Mouse (Mus musculus): ENCODE data around the gene Osbpl9. TPM values are rescaled to one million over a fixed set of nuclear protein-coding genes. Genes with fewer than 3 reads are reported as not detected.

The Osbpl9 gene
- polyA plus RNA-seq, 1 experiment from 2014 or later: 60.0 TPM

- no peak overlapping the region for H3K4me3 ChIP-seq
- no peak for DNase-seq (ENCODE audit: low spot score)
- no peaks in the 10 kb centered on the region for H3K4me1 ChIP-seq
- H3K9me3 ChIP-seq: no peaks in the 10 kb centered on the region
- H3K27ac ChIP-seq (replicated peaks): no peak overlapping the region
- H3K27me3 ChIP-seq (replicated peaks; ENCODE audit: low read depth, poor library complexity, severe bottlenecking): no peaks in the 10 kb centered on the region
- peaks cover 97% of the 10 kb centered on the region for H3K36me3 ChIP-seq (replicated peaks)
- 90% methylated on average over 4 of the region's 4 CpGs for WGBS
Measured at GRCm38 (mm10) chr4:109042739-109043138, 159.3 kb downstream of the Osbpl9 start.

GRCm38 (mm10) chr4:109036327-109036726, 165.7 kb downstream of the Osbpl9 start:
- Histone ChIP-seq H3K4me1 (no peaks in the 10 kb centered on the region), H3K9me3 (no peaks in the 10 kb centered on the region), H3K27ac (replicated peaks) (no peak overlapping the region), H3K4me3 (no peak overlapping the region), H3K27me3 (replicated peaks; ENCODE audit: low read depth, poor library complexity, severe bottlenecking) (no peaks in the 10 kb centered on the region), H3K36me3 (replicated peaks) (peaks cover 80% of the 10 kb centered on the region)
- DNase-seq (ENCODE audit: low spot score): peak; percentile 67

- 94% methylated on average over 2 of the region's 2 CpGs for whole genome bisulfite sequencing
- no peak overlapping the region for H3K4me3 ChIP-seq
- DNase-seq (ENCODE audit: low spot score): no peak
- no peaks in the 10 kb centered on the region for H3K27me3 ChIP-seq (replicated peaks; ENCODE audit: low read depth, poor library complexity, severe bottlenecking)
- peaks cover 89% of the 10 kb centered on the region for H3K36me3 ChIP-seq (replicated peaks)
- no peaks in the 10 kb centered on the region for H3K9me3 ChIP-seq
- no peak overlapping the region for H3K27ac ChIP-seq (replicated peaks)
- H3K4me1 ChIP-seq: no peaks in the 10 kb centered on the region
Measured at GRCm38 (mm10) chr4:109030266-109030665, 171.8 kb downstream of the Osbpl9 start.

GRCm38 (mm10) chr4:109029857-109030256, 172.2 kb downstream of the Osbpl9 start:
- no peak overlapping the region for H3K27ac ChIP-seq (replicated peaks)
- H3K4me3 ChIP-seq: no peak overlapping the region
- no peak for DNase-seq (ENCODE audit: low spot score)
- no peaks in the 10 kb centered on the region for H3K4me1 ChIP-seq
- no peaks in the 10 kb centered on the region for H3K27me3 ChIP-seq (replicated peaks; ENCODE audit: low read depth, poor library complexity, severe bottlenecking)
- no peaks in the 10 kb centered on the region for H3K9me3 ChIP-seq
- WGBS: 93% methylated on average over 2 of the region's 2 CpGs
- peaks cover 91% of the 10 kb centered on the region for H3K36me3 ChIP-seq (replicated peaks)

GRCm38 (mm10) chr4:109026543-109026942, 175.5 kb downstream of the Osbpl9 start:
- 72% methylated on average over 3 of the region's 3 CpGs for WGBS
- Histone ChIP-seq H3K9me3 (no peaks in the 10 kb centered on the region), H3K27me3 (replicated peaks; ENCODE audit: low read depth, poor library complexity, severe bottlenecking) (no peaks in the 10 kb centered on the region), H3K4me3 (no peak overlapping the region), H3K4me1 (no peaks in the 10 kb centered on the region), H3K36me3 (replicated peaks) (peaks cover 83% of the 10 kb centered on the region), H3K27ac (replicated peaks) (no peak overlapping the region)
- no peak for DNase-seq (ENCODE audit: low spot score)

GRCm38 (mm10) chr4:109025061-109025460, 177.0 kb downstream of the Osbpl9 start:
- DNase-seq (ENCODE audit: low spot score): no peak
- no peaks in the 10 kb centered on the region for H3K9me3 ChIP-seq
- no peak overlapping the region for H3K4me3 ChIP-seq
- H3K36me3 ChIP-seq (replicated peaks): peaks cover 79% of the 10 kb centered on the region
- no peak overlapping the region for H3K27ac ChIP-seq (replicated peaks)
- WGBS: 70% methylated on average over 3 of the region's 3 CpGs
- H3K27me3 ChIP-seq (replicated peaks; ENCODE audit: low read depth, poor library complexity, severe bottlenecking): no peaks in the 10 kb centered on the region
- no peaks in the 10 kb centered on the region for H3K4me1 ChIP-seq

GRCm38 (mm10) chr4:109021976-109022375, 180.1 kb downstream of the Osbpl9 start:
- no peak overlapping the region for H3K27ac ChIP-seq (replicated peaks)
- no peak for DNase-seq (ENCODE audit: low spot score)
- H3K4me3 ChIP-seq: no peak overlapping the region
- no peaks in the 10 kb centered on the region for H3K27me3 ChIP-seq (replicated peaks; ENCODE audit: low read depth, poor library complexity, severe bottlenecking)
- H3K4me1 ChIP-seq: no peaks in the 10 kb centered on the region
- WGBS: 73% methylated on average over 1 of the region's 1 CpGs
- peaks cover 79% of the 10 kb centered on the region for H3K36me3 ChIP-seq (replicated peaks)
- H3K9me3 ChIP-seq: no peaks in the 10 kb centered on the region

GRCm38 (mm10) chr4:109019301-109019700, 182.8 kb downstream of the Osbpl9 start:
- Histone ChIP-seq H3K27me3 (replicated peaks; ENCODE audit: low read depth, poor library complexity, severe bottlenecking) (no peaks in the 10 kb centered on the region), H3K4me1 (no peaks in the 10 kb centered on the region), H3K36me3 (replicated peaks) (peaks cover 62% of the 10 kb centered on the region), H3K9me3 (no peaks in the 10 kb centered on the region), H3K4me3 (no peak overlapping the region), H3K27ac (replicated peaks) (no peak overlapping the region)
- 74% methylated on average over 4 of the region's 4 CpGs for WGBS
- DNase-seq (ENCODE audit: low spot score): no peak

- 70% methylated on average over 7 of the region's 7 CpGs for WGBS
- H3K27me3 ChIP-seq (replicated peaks; ENCODE audit: low read depth, poor library complexity, severe bottlenecking): no peaks in the 10 kb centered on the region
- H3K4me3 ChIP-seq: no peak overlapping the region
- H3K27ac ChIP-seq (replicated peaks): no peak overlapping the region
- H3K4me1 ChIP-seq: no peaks in the 10 kb centered on the region
- no peak for DNase-seq (ENCODE audit: low spot score)
- no peaks in the 10 kb centered on the region for H3K9me3 ChIP-seq
- H3K36me3 ChIP-seq (replicated peaks): peaks cover 66% of the 10 kb centered on the region
Measured at GRCm38 (mm10) chr4:109017441-109017840, 184.6 kb downstream of the Osbpl9 start.

- DNase-seq (ENCODE audit: low spot score): no peak
- Histone ChIP-seq H3K27ac (replicated peaks) (no peak overlapping the region), H3K4me1 (no peaks in the 10 kb centered on the region), H3K36me3 (replicated peaks) (peaks cover 45% of the 10 kb centered on the region), H3K4me3 (no peak overlapping the region), H3K27me3 (replicated peaks; ENCODE audit: low read depth, poor library complexity, severe bottlenecking) (no peaks in the 10 kb centered on the region), H3K9me3 (no peaks in the 10 kb centered on the region)
- 89% methylated on average over 4 of the region's 4 CpGs for WGBS
Measured at GRCm38 (mm10) chr4:109014091-109014490, 188.0 kb downstream of the Osbpl9 start.

MicroRNA genes within 50 kb of the gene (microRNA counts, 519-probe panel; counts per million panel counts)
- microRNA mmu-miR-761: 188 counts per million, percentile 57 among the panel's probes with 10 or more counts

Small RNAs within 50 kb of the gene (microRNA-seq; reads per million reads assigned to microRNA genes)
- not detected for gene Mir761

Other genes with a start within 250 kb of the Osbpl9 start
- gene Nrd1, start 201.6 kb downstream of the Osbpl9 start, polyA plus RNA-seq (2016; fragmentation: Nextera tagmentation; extraction: Ambion mirVana): 76.7 and 78.6 TPM in 2 replicates
- gene Calr4, start 32.2 kb upstream of the Osbpl9 start, polyA plus RNA-seq (2016; fragmentation: Nextera tagmentation; extraction: Ambion mirVana): 0.10 and 0.19 TPM in 2 replicates
- gene Eps15, start 78.0 kb upstream of the Osbpl9 start, polyA plus RNA-seq (2016; fragmentation: Nextera tagmentation; extraction: Ambion mirVana): 40.4 and 41.8 TPM in 2 replicates
- gene Ttc39a, start 204.4 kb upstream of the Osbpl9 start, polyA plus RNA-seq (2016; fragmentation: Nextera tagmentation; extraction: Ambion mirVana): 4.7 and 5.3 TPM in 2 replicates

All from embryonic facial prominence, embryonic 10.5 days (tissue).